Mouse (Mus musculus) gastrocnemius, adult 8-10 months (tissue): ENCODE results near the gene Cd209d. TPM values are rescaled to one million over a fixed set of nuclear protein-coding genes. Genes with fewer than 3 reads are reported as not detected.
"Not testable (repeated sequence)": the region's sequence is repeated elsewhere in the genome, so short reads cannot be mapped to it uniquely, and the experiment has no call there.

Experiments
- DNase-seq, 2 experiments: peaks; one replicate each; pipeline ENCODE4 v3.0.0; 2022; ENCODE audit warnings: low spot score in 2 of 2
- total RNA-seq, 4 experiments: library from RNA; stranded (reverse); gene quantifications; 2 replicates each; pipeline ENCODE4 v1.2.4; 2022

Cd209d gene
- total RNA-seq = 1 to 10 TPM in 2 of 4 experiments, under 1 TPM in 2; 0.56 to 2.1 (median 1.1) TPM

DNA sequence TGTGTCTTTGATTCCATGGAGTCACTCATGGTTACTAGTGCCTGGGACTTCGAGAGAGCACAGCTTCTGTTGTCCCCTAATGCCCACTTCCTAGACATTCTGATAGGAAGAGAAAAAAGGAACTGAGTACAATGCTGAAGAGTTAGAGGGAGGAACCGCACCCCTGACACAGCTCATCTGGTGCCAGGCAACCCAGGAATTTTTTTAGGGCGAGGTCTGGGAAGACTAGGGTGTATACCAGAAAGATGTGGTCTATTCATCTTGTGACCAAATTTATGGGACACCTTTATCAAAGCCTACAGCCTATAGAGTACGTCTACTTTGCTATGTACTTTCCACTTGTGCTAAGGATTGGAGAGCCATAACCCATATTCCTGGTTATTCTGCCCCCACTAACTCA is at the start of gene Cd209d:
TSS of gene Cd209d (minus strand) at position 101 of the 400 bp plus-strand sequence.
- DNase-seq = no peak

GRCm38 (mm10) chr8:3926744-3927143 is 48.4 kb upstream of the Cd209d start, which contains the start of gene Cd209b:
Cd209b (minus strand) TSS chr8:3926844.
- no peak for DNase-seq

DNA sequence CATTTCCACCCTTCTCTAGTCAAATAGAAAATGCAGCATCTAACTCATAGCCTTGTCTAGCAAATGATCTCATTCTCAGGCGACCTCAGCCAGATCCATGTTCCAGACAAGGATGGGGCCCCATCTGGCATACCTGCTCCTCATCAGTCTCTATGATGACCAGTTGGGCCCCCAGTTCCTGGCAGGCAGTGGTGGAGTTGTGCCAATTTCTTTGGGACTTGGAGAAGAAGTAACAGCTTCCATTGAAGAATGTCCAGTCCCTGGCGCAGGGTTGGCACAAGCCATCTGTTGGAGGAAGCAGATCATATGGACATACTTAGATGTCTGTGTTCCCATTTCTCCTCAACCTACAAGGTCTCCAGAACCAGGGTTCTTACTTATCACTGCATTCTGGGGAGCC is 2.2 kb downstream of the Cd209d start:
- DNase-seq = no peak

DNA sequence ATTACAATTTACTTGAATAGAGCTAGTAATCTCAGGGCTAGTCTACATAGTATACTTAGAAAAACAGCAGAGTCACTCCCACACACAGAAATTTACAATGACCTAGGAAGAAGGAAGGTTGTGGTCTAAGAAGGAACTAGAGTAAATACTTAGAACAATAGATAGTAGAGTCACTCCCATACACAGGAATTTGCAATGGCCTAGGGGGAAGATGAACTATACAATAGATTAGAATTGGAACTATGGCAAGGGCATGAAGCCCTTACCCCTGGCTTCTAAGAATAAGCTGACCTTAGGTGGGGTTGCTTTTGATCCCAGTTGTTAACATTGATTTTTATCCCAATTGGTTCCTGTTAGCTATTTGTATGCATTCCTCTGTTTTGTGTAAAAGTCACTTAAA is 15.6 kb downstream of the Cd209d start:
- DNase-seq = not testable (repeated sequence)

DNA sequence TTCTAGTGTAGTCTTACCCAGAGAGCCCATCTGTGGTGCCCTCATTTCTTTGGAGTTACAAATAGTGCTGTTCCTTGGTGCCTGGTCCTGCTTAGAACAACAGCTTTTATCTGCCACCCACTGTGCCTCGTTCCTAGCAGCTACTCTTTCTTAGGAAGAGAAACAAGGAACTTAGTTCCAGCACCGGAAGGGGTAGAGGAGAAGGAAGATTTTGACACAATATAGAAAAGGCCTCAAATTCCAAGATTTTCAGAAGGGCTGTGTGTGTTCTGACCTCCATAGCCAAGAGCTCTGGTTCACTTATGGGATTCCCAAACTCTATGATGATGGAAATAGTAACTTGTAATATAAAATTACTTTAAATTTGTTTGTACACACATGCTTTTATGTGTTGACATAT is 24.1 kb downstream of the Cd209d start, which contains the start of gene Cd209e:
TSS of gene Cd209e (minus strand) at position 101 of the 400 bp plus-strand sequence.
- no peak for DNase-seq

Other genes starting within 250 kb of the Cd209d start
- gene Stxbp2, start 247.6 kb downstream of the Cd209d start, total RNA-seq = 1 to 10 TPM; 2.6 to 6.3 (median 3.8) TPM
- 1 to 10 TPM; 1.3 to 8.8 (median 3.2) TPM for gene Retn, start 222.8 kb downstream of the Cd209d start, total RNA-seq
- gene Mcemp1, start 212.8 kb downstream of the Cd209d start, total RNA-seq = not detected
- gene Fcor, start 206.2 kb downstream of the Cd209d start, total RNA-seq = 1 to 10 TPM in 3 of 4 experiments, not detected in 1; 1.3 to 2.1 (median 2.1) TPM
- 10 to 100 TPM; 19.5 to 22.7 (median 20.3) TPM for gene Trappc5, start 202.3 kb downstream of the Cd209d start, total RNA-seq
- not detected for gene Fcer2a, start 184.4 kb downstream of the Cd209d start, total RNA-seq
- gene Clec4g, start 157.9 kb downstream of the Cd209d start, total RNA-seq = not detected
- 1 to 10 TPM in 1 of 4 experiments, under 1 TPM in 3; 0.19 to 1.2 (median 0.38) TPM for gene Cd209a, start 129.6 kb downstream of the Cd209d start, total RNA-seq
- gene Cd209e, start 24.2 kb downstream of the Cd209d start, total RNA-seq = not detected
- gene Cd209b, start 48.3 kb upstream of the Cd209d start, total RNA-seq = 1 to 10 TPM in 1 of 4 experiments, under 1 TPM in 3; 0.63 to 2.1 (median 0.86) TPM
- gene Cd209c, start 76.2 kb upstream of the Cd209d start, total RNA-seq = under 1 TPM in 3 of 4 experiments, not detected in 1; 0.31 to 0.75 (median 0.61) TPM
- gene Cd209f, start 227.3 kb upstream of the Cd209d start, total RNA-seq = 1 to 10 TPM in 2 of 4 experiments, under 1 TPM in 2; 0.73 to 1.5 (median 1.1) TPM